Mouse (Mus musculus) retina, postnatal 7 days (tissue): Measurements from ENCODE around the gene Tra2b.
A peak's percentile ranks its signal among the peaks of the same experiment; 100 is the strongest.
"Not testable (repeated sequence)": the region's sequence is repeated elsewhere in the genome, so short reads cannot be mapped to it uniquely, and the experiment has no call there.

Experiments used
- DNase-seq: peaks from one replicate; pipeline ENCODE4 v3.0.0-alpha.2; 2012; ENCODE audit warnings: low read depth, low spot score

Tra2b gene

DNA sequence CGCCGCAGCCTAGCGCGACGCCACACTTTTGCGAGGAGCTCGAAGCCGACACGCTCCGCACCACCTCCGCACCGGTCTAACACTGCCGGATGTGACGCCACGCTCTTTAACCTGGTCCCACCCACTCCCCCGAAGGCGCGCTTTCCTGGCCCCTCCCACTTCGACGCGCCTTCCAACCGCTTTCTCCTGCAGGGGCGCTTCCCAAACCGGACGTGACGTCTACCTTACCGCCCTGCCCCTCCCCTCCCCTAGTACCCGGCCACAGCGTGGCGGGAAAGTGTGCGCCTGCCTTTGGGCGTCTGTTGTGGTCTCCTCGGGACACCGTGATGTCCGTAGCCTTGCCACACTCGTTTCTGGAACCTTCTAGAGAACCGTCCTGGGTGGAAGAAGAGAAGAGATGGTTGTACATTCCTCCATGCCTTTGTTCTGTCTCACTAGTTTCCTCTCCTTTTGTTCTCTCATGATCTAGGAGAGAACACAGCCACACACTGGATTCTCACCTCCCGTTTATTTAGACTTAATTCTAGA, at the start of gene Tra2b:
Gene Tra2b (minus strand): TSS at position 157 of the 528 bp plus-strand sequence.
- peak; percentile 98 for DNase-seq

DNA sequence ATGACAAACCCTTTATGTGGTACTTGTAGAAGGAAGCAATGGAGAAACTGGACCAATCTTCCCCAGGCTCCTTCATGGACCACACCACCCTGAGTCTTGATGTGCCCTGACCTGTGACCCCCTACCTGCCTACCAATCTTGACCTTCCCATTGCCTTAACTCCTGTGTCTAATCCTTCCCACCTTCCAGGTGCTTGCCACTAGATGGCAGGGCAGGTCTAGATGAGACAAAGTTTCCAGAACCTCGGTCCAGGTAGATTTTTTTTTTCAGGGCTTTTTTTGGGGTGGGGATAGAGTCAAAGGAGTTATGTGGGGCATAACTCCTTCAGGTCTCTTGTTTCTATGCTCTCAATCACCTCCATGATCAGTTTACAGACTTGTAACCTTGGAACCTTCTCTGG, 44.8 kb upstream of the Tra2b start:
- DNase-seq = peak; percentile 14

DNA sequence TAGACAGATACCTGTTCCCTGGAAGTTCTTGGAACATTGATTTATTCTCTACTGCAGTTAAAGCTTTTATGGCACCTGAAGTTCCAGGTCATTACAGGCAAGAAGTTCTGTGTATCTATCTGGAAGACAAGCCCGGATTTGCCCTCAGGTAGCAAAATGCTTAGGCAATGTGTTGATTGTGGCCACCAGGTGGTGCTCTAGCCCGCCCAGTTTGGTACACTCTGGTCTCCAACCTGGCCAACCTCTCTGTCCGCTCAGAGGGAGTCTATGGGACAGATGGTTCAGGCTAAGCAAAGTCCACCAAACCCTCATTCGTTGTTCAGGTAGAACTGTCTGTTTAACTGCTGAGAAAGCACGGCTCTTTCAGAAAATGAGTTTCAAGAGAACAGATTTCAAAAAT, 36.8 kb upstream of the Tra2b start:
- peak; percentile 57 for DNase-seq

DNA sequence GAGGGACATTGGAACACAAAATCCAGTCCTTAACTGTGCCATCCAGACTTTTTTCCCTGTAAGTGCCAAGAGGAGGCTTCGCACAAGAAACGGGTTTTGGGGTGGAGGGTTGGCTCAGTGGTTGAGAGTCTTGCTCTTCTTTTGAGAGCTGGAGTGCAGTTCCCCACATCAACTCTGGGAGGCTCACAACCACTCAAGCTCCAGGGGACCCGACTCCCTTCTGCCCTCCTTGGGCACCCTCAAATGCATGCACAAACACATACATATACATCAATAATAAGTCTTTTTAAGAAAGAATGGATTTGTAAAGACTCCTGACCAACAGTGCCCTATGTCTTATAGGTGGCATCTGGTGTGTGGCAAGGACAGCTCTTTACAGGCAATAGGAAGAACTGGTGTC, 35.6 kb upstream of the Tra2b start:
- no peak for DNase-seq

DNA sequence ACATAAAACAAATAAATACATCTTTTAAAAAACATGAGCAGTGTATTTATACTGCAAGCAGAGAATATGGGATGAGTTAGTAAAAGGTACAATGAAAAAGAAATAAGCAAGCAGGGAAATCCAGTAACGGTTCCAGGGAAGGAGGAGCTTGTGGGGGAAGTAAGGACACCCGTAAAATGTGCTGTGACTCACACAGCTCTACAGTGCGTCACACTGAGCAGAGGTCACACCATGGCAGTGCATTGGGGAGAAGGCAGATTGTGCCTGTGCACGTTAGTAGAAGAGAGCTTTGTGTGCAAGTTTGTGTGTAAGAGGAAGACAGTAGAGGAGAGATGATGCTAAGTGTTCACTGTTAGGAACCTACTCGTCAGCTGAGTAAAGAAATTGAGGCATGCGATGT, 31.1 kb upstream of the Tra2b start:
- DNase-seq = no peak

DNA sequence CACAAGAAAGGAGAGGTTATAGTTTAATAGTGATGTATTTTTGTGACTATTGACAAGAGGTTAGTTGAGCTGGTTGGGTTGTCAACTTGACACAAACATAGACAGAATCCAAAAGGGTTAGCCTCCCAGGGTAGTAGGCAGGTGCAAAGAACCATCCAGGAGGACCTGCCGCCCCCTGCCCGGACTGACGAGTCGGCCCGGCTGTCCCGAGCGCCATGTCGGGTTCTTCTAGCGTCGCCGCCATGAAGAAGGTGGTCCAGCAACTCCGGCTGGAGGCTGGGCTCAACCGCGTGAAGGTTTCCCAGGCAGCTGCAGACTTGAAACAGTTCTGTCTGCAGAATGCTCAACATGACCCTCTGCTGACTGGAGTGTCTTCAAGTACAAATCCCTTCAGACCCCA, 29.0 kb upstream of the Tra2b start:
- not testable (repeated sequence) for DNase-seq

DNA sequence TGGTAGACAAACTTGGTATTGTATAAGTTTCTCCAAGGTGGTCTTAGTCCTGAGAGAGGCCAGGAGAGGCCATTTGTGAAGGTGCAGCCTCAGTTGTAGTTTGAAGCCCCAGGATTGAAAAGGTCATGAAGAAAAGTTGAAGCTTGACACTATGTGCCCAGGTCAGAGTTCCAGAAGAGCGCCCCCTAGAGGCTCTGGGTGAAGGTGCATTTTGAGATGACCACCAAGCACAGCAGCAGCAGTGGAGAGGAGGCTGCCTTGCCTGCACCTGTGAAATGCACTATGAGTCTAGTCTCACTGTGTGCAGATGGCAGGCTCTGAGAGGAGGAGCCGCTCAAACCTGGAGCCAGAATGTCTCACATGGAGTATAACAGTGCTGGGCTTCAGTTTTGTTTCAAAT, 27.8 kb upstream of the Tra2b start:
- DNase-seq = no peak

DNA sequence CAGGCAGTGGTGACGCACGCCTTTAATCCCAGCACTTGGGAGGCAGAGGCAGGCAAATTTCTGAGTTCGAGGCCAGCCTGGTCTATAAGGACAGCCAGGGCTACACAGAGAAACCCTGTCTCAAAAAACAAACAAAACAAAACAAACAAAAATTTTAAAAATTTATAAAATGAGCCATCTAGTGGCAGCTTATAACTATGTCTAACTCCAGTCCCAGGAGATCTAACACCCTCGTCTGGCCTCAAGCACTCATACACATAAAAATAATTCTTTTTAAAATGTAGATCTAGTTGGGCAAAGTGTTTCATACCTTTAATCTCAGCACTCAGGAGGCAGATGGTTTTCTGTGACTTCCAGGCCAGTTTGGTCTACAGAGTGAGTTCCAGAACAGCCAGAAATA, 26.6 kb upstream of the Tra2b start:
- no peak for DNase-seq

DNA sequence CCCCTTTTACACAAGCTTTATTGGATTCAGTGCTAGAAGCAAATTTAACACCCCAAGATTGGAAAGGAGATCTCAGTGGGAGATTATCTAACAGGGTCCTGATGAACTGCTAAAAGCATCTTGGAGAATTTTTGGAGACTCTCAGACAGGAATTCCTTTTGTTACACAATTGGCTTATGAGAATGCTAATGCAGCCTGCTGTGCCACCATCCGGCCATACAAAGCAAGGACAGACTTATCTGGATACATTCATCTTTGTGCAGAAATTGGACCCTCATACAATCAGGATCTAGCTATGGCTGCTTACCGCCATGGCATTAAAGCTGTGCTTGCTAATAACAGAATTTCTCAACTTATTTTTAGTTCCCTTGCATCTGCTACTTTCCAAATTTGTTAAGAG, 23.8 kb upstream of the Tra2b start:
- no peak for DNase-seq

DNA sequence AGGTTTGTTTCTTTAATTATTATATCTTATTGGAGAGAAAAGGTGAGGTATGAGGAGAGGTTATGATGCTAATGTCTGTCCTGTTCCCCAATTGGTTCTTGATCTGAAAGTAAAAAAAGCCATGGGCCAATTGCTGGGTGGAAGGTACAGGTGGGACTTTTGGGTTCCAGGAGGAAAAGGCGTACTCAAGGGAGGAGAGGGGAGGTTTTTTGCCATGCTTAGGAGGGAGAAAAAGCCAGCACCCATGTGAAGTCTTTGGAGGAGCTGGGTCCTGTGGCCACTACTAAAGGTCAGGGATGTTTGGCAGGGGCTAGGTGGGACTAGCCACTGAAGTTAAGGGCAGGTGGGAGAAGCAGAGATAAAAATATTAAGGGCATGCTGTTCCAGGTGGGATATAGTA, 21.2 kb upstream of the Tra2b start:
- no peak for DNase-seq

DNA sequence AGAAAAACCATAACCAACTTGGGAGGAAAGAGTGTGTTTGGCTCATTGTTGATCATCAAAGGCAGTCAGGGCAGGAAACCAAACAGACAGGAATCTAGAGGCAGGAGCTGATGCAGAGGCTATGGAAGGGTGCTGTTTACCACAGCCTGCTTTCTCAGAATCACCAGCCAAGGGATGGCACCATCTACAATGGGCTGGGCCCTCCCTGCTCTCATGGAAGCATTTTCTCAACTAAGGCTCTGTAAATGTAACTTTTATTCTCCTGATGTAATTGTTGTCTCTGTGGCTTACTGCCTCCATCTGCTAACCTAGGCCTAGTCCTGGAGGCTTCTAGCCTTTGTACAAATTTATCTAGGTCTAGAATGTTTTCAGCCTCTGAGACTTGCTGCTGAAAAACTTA, 10.7 kb upstream of the Tra2b start:
- no peak for DNase-seq

DNA sequence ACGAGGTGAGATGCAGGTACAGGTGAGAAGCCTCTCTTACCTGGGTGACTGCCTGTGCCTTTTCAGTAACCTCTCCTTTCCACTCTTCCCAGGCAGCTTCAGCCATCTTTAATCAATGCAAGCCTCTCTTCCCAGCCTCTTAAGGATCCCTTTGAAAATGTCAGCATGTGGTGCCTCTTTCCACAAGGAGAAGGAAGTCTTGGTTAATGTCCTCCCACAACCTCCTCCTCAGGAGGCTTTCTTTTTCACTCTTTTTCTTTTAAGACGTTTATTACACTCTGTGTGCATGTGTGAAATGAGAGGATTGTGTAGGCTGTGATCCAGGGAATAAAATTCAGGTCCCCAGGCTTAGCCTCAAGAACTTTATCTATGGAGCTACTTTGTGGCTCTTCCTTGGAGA, 9.3 kb upstream of the Tra2b start:
- DNase-seq = no peak

DNA sequence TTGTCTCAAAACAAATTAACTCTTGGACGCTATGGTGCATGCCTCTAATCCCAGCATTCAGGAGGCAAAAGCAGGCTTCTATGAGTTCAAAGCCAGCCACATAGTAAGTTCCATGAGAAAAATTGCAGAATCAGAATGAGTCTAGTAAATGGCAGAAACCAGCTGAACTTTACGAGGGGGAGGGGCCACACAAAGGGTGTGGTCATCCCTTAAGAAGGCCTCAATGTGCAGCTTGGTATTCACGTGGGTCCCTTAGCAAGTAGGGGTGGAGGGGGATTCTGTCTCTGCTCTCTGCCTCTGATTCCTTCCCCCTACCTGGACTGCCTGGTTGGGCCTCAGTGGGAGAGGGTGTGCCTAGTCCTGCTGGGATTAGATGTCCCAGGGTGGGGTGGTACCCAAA, 4.7 kb upstream of the Tra2b start:
- no peak for DNase-seq

DNA sequence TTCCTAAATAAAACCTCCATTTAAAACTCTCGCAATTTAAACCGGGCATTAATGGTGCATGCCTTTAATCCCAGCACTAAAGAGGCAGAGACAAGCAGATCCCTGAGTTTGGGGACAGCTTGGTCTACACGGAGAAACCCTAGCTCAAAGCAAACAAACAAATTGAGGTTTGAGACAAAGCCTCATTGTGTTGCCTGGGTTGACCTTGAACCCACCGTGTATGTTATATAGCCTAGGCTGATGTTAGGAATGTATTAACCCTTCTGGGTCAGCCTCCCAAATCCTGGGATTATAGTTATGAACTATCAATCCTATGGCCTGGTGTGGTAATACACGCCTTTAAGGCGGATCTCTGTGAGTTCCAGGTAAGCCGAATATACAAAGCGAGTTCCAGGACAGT, 579 bp upstream of the Tra2b start:
- DNase-seq = no peak

DNA sequence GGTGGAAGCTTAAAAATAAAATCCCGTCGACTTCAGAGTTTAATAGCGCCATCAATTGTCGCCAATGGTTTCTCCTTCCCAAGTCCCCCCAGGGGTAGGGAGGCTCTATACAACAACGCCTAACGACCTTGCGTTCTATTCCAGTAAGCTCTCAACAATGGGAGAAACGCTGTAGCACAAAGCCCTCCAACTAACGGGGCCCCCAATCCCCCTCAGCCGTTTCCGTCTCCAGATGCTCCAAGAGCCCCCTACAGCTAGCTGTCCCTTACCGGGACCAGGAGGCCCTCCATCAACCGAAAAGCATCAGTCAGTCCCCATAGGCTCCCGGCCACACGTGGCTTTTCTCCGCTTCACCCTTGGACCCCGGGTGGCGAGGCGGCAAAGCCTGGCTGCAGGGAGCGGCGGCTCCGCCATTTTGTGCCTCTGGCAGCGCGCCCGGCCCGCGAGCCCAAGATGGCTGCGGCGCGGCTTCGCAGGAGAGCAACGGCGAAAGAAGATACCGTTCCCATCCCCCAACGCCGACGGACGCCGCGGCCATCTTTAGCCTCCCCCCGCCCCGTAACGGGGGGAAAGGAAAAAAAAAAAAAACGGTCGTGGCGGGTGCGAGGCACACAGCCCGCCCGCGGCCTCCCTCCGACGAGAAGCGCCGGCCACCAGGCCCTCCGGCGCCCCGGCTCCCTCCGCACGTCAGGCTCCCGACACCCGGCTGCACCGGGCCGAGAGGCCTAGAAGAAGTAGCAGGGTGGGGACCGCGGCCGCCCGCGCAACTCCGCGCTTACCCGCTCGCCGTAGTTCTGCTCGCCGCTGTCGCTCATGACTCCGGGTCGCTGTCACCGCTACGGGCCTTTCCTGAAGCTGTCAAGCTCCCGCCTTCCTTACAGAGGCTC, 600 bp downstream of the Tra2b start:
- DNase-seq = peak; percentile 85

DNA sequence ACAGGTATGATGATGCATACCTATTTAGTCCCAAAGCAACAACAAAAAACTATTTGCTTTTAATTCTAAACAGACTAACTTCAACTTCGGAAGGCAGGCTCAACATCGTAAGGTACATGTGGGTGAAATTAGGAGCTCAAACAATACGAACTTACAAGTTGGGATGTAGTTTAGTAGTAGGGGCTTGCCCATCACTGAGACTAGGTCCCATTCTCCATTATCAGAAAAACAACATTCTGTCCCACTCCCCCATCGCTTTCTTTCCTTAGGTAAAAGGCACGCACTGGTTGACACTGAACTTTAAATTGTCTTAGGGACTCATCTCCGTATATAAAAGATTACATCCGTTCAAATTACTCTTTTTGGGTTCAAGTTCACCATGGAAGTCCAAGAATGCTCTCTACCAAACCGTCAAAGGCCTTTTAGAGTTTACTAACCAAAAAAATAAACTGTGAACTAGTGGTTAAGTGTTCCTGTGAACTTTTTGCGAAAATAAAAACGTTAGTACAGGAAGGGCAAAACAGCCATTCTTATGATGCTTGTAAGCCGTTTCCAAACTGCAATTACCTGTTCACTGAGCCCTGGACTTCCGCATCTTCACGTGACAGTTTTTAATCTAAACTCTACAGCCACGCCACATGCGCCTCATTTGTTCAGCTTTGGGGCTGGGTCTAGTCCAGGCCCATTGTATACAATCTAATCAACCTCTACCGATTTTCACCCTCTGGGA, 1.4 kb downstream of the Tra2b start:
- no peak for DNase-seq

DNA sequence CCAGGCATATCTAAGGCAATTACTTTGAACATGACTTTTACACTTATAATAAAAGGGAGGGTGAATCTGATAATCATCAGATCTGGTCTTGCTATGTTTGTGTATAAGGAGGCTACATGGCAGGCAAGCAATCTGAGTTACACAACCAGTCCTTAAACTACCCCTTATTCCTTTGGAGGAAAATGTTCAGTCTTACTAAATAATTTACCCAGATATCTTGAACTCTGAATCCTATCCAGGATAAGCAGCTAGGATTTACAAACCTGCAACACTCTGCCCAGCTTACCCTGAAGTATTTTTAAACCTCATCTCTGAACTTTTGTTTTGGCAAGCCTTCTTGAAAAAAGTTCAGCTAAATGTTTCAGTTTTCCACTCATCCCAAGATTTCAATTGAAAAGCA, 2.7 kb downstream of the Tra2b start:
- DNase-seq = no peak

DNA sequence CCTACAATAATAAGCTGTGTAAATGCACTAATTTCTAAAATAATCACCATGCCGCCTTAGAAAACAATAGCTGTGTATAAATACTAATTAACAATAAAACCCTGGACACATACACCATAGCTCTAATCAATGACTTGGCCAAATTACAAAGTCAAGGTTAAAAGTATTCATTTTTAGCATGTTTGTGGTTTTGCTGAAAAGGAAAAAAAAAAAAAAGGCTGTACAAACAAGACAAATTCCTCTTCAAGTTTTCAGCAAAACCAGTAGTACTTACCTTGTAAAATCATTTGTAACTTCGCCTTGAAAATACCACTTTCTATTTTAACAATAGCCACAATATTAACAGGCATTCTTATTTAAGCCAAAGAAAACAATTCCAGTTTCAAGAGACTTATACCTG, 4.2 kb downstream of the Tra2b start:
- no peak for DNase-seq

DNA sequence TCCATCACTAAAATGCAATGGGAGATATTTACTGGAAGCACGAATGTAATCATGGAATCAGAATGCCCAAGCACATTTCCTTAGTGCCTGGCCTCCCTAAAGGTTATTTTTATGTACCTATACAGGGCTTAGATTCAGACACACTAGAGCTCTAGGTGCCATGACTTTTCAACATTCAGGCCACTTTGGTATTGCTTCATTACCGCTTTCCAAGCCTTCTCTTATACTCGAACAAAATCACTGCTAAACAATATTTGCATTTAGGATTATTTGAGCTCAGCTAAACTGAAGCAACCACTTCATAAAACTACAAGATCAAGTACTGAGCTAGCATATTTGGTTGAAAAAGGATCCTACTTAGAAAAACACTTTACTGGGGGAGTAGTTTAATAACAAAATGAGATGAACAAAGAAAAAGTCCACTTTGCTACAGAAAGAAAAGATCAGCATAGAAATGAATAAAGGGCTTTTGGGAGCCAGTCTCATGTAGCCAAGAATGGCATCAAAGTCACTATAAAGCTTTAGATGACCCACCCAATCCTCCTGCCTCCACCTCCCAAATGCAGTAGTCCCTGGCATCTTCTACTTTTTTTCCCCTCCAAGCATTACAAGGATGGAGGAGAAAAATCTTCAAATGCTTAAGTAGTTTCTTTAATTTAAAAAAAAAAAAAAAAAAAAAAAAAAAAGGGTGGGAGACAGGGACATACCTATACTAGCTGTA, 5.2 kb downstream of the Tra2b start:
- no peak for DNase-seq

DNA sequence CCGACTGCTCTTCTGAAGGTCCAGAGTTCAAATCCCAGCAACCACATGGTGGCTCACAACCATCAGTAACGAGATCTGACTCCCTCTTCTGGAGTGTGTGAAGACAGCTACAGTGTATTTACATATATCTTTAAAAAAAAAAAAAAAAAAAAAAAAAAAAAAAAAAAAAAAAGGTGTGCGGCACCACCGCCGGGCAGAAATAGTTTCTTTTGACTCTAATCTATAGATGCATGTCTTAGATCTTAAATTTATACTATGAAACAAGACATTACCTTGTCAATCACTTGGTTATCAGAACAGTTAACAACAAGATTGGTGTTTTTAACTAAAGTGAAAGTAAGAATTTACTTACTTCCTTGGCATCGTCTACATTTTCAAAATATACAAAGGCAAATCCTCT, 13.6 kb downstream of the Tra2b start:
- DNase-seq = not testable (repeated sequence)

DNA sequence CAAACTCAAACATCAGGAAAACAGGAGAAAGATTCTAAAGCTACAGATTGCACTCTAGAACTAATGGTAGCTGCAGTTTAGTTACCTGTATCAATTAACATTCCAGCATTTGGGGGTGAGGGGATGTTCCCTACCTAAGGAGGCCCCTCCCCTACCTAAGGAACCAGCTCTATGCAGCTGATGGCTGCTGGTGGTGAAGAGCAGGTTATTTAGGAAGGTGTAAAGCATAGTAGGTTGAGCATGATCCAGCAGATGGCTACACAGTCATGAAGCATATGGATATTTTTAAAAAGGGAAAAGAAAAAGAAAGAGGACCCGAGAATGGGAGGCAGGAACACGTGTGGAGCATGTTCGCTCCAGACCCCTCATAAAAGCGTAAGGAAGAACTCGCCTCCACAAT, 15.5 kb downstream of the Tra2b start:
- no peak for DNase-seq

DNA sequence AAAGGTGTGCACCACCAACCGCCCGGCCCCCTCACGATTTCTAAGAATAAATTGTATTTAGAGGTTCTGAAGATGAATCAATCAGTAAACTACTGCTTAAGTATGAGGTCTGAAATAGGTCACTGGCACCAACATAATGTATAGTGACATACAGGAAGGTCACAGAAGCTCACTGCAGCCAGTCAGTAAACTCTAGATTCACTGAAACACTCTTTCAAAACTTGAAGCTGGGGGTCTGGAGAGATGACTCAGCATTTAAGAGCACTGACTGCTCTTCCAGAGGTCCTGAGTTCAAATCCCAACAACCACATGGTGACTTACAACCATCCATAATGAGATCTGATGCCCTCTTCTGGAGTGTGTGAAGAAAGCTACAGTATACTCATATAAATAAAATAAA, 16.1 kb downstream of the Tra2b start:
- no peak for DNase-seq
